Mouse (Mus musculus) lung, postnatal 0 days (tissue): ENCODE measurements at regions not wholly inside any gene's neighbourhood (a gene's known extent, or its start where the extent isn't known, plus 50 kb on each side); places are given as distances from the start of the nearest gene placed in this dataset.

ENCODE experiments used
- CTCF ChIP-seq: IDR thresholded peaks from 2 replicates; pipeline ENCODE4 v1.5.1; 2016; ENCODE audit warnings: antibody characterized with exemption, mild to moderate bottlenecking
- EP300 ChIP-seq: IDR thresholded peaks from 2 replicates; pipeline ENCODE4 v1.6.1; 2016; ENCODE audit warnings: antibody characterized with exemption, mild to moderate bottlenecking, control low read depth

- TF ChIP-seq EP300, result no peak
- TF ChIP-seq CTCF, result no peak
Measured at GRCm38 (mm10) chr1:184559543-184559942, 172.9 kb downstream of the Hlx start.
